Mouse (Mus musculus) hindbrain, embryonic 13.5 days (tissue): ENCODE measurements around the gene 1700003H04Rik. TPM values are rescaled to one million over a fixed set of nuclear protein-coding genes. Genes with fewer than 3 reads are reported as not detected.

Source experiments
- ATAC-seq: fragments of 200-750 bp; cut with Nextera tagmentation; 2 replicates; pipeline ENCODE4 v1.8.0; 2017; ENCODE audit warnings: moderate TSS enrichment; ENCODE audit not compliant: low FRiP score
- H3K27ac ChIP-seq: fragments of 300-500 bp; sonication (generic); 2 replicates; pipeline ENCODE4 v1.5.1; 2015; ENCODE audit warnings: inconsistent platforms, mild to moderate bottlenecking, moderate library complexity
- H3K27me3 ChIP-seq: fragments of 300-500 bp; sonication (generic); 2 replicates; pipeline ENCODE4 v1.6.1; 2015; ENCODE audit warnings: mild to moderate bottlenecking, inconsistent platforms
- H3K36me3 ChIP-seq: fragments of 300-500 bp; sonication (generic); 2 replicates; pipeline ENCODE4 v1.6.1; 2015; ENCODE audit warnings: mild to moderate bottlenecking, inconsistent platforms
- H3K4me1 ChIP-seq: fragments of 300-500 bp; sonication (generic); replicated peaks from 2 replicates; pipeline ENCODE4 v1.6.1; 2015; ENCODE audit warnings: inconsistent platforms
- H3K4me2 ChIP-seq: fragments of 300-500 bp; sonication (generic); 2 replicates; pipeline ENCODE4 v1.6.1; 2015; ENCODE audit warnings: inconsistent platforms, mild to moderate bottlenecking, moderate library complexity
- H3K4me3 ChIP-seq: fragments of 300-500 bp; sonication (generic); 2 replicates; pipeline ENCODE4 v1.5.1; 2015; ENCODE audit warnings: mild to moderate bottlenecking, inconsistent platforms
- H3K9ac ChIP-seq: fragments of 300-500 bp; sonication (generic); 2 replicates; pipeline ENCODE4 v1.6.1; 2015; ENCODE audit warnings: mild to moderate bottlenecking, inconsistent platforms
- H3K9me3 ChIP-seq: fragments of 300-500 bp; sonication (generic); 2 replicates; pipeline ENCODE4 v1.6.1; 2016; ENCODE audit warnings: inconsistent platforms
- WGBS: fragments of 180-500 bp; shearing (Covaris S2); methylation state at CpG from one replicate; pipeline ENCODE4 v1.1.7; 2015; 5-methylcytosine and 5-hydroxymethylcytosine counted together
- polyA plus RNA-seq: library from polyadenylated mRNA; unstranded; fragments of >200 nt; fragmentation: Nextera tagmentation; extraction: Ambion mirVana; gene quantifications from 2 replicates; pipeline ENCODE4 v1.2.1, GENCODE M21; 2015

Gene 1700003H04Rik
- polyA plus RNA-seq: not detected in 2 replicates

DNA sequence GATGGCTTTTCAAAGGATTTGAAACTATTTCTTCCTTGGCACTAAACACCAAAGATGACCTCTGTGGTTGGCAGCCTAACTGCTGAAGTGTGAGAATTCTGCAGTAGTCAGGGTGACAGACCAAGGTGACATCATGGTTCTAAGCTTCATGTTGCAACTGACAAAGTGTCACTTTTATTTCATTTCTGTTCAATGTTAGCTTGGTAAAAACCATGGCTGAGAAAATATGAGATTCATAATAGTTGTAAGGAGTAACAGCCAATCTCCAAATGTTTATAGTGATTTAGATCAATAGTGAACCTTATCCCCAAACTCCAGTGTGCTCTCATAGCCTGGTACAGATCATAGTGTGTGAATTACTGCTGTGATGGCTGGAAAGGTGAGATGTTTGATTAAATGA is at the start of gene 1700003H04Rik:
Gene 1700003H04Rik, minus strand, starts transcription at position 101 of the 400 bp plus-strand sequence.
- ATAC-seq: no peak
- H3K27ac ChIP-seq: no peak within 1 kb of the TSS
- H3K36me3 ChIP-seq: no peaks in the 10 kb centered on the region
- no peaks in the 10 kb centered on the region for H3K9me3 ChIP-seq
- H3K4me3 ChIP-seq: no peak within 1 kb of the TSS
- H3K4me2 ChIP-seq: no peak within 1 kb of the TSS
- no peaks in the 10 kb centered on the region for H3K27me3 ChIP-seq
- no peaks in the 10 kb centered on the region for H3K4me1 ChIP-seq
- no peak within 1 kb of the TSS for H3K9ac ChIP-seq

DNA sequence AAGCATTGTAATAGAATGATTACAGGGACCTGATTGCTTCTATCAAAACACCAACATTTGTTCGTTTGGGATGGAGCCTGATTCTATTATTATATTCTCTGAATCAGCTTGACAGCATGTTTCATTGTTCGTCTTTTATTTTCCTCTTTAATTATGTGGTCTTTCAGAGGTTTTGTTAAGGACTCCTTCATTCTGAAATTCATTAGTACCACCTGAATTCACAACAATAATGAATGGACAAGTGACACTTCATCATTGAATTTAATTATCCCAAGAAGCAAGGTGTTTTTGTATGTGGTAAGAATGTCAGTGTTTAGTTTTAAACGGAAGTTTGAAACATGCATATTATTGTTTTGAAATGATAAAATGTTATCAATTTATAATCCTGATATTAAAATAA is 42.1 kb upstream of the 1700003H04Rik start:
- no peak for ATAC-seq
- Histone ChIP-seq H3K4me1 (no peaks in the 10 kb centered on the region), H3K9ac (no peak overlapping the region), H3K27me3 (no peaks in the 10 kb centered on the region), H3K4me3 (no peak overlapping the region), H3K27ac (no peak overlapping the region), H3K4me2 (no peak overlapping the region), H3K9me3 (no peaks in the 10 kb centered on the region), H3K36me3 (no peaks in the 10 kb centered on the region)
- 22% methylated on average over 3 of the region's 3 CpGs for WGBS

GRCm38 (mm10) chr3:124613287-124613686 is 32.4 kb upstream of the 1700003H04Rik start:
- 0 out of 2 replicates have a peak, but pooled peaks cover 3% of the 10 kb centered on the region for H3K4me1 ChIP-seq
- H3K9ac ChIP-seq: no peak overlapping the region
- H3K27ac ChIP-seq: no peak overlapping the region
- no peaks in the 10 kb centered on the region for H3K36me3 ChIP-seq
- H3K9me3 ChIP-seq: no peaks in the 10 kb centered on the region; the same call in 1 of the 2 replicates
- no peaks in the 10 kb centered on the region for H3K27me3 ChIP-seq
- H3K4me2 ChIP-seq: no peak overlapping the region
- no peak overlapping the region for H3K4me3 ChIP-seq
- 61% methylated on average over 1 of the region's 1 CpGs for WGBS
- ATAC-seq: no peak

DNA sequence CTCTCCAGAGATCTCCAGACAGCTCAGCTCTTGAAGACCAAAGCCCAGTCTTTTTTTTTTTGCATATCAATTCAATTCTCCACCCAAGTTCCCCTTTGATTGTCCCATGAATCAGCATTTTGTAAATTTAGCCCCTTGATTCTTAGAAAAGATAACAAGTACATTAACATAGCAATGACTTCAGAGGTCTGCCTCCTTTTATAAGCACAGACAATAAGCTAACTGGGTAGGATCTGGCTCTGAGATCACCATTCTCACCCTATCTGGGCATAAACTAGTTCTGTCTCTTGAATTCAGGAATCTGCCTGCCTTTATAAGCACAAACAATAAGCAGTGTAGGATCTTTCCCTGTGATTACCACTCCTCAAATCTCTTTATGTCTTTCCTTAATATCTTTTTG is 29.1 kb upstream of the 1700003H04Rik start:
- no peak overlapping the region for H3K27ac ChIP-seq
- no peaks in the 10 kb centered on the region for H3K36me3 ChIP-seq
- H3K9ac ChIP-seq: no peak overlapping the region
- H3K27me3 ChIP-seq: no peaks in the 10 kb centered on the region
- 0 out of 2 replicates have a peak, but pooled peaks cover 3% of the 10 kb centered on the region for H3K4me1 ChIP-seq
- no peak overlapping the region for H3K4me2 ChIP-seq
- ATAC-seq: no peak
- H3K9me3 ChIP-seq: no peaks in the 10 kb centered on the region; the same call in 1 of the 2 replicates
- H3K4me3 ChIP-seq: no peak overlapping the region

GRCm38 (mm10) chr3:124606021-124606517 is 25.2 kb upstream of the 1700003H04Rik start:
- Histone ChIP-seq H3K27me3 (no peaks in the 10 kb centered on the region), H3K4me1 (no peaks in the 10 kb centered on the region), H3K9ac (no peak overlapping the region), H3K4me3 (no peak overlapping the region), H3K27ac (no peak overlapping the region), H3K9me3 (no peaks in the 10 kb centered on the region; the same call in 1 of the 2 replicates), H3K36me3 (no peaks in the 10 kb centered on the region), H3K4me2 (no peak overlapping the region)
- ATAC-seq: no peak

GRCm38 (mm10) chr3:124605518-124605917 is 24.6 kb upstream of the 1700003H04Rik start:
- Histone ChIP-seq H3K4me3 (no peak overlapping the region), H3K4me2 (no peak overlapping the region), H3K9me3 (no peaks in the 10 kb centered on the region; the same call in 1 of the 2 replicates), H3K9ac (no peak overlapping the region), H3K36me3 (no peaks in the 10 kb centered on the region), H3K4me1 (no peaks in the 10 kb centered on the region), H3K27ac (no peak overlapping the region), H3K27me3 (no peaks in the 10 kb centered on the region)
- ATAC-seq: no peak
- 95% methylated on average over 1 of the region's 1 CpGs for WGBS

GRCm38 (mm10) chr3:124597789-124598188 is 16.9 kb upstream of the 1700003H04Rik start:
- Histone ChIP-seq H3K4me3 (no peak overlapping the region), H3K9me3 (no peaks in the 10 kb centered on the region), H3K9ac (no peak overlapping the region), H3K27me3 (no peaks in the 10 kb centered on the region), H3K4me2 (no peak overlapping the region), H3K36me3 (no peaks in the 10 kb centered on the region), H3K4me1 (no peaks in the 10 kb centered on the region), H3K27ac (no peak overlapping the region)
- ATAC-seq: no peak

DNA sequence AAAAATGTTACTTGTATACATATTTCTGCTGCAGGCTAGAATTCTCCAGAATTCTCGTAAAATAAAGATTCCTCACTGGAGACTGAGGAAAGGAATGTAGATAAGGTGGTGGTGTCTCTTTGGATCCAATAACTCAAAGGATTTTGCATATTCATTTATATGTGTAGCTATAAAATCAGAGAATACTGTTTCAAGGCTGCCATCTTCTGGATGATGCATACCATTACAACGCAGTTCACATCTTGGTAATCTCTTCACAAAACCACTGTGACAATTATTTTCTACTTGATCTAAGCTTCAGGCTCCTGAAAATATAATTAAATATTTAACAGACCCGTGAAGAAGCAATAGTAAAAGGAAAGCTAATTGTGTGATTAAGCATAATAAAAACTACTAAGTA is 6.6 kb upstream of the 1700003H04Rik start:
- Histone ChIP-seq H3K27me3 (no peaks in the 10 kb centered on the region), H3K4me2 (no peak overlapping the region), H3K4me3 (no peak overlapping the region), H3K27ac (no peak overlapping the region), H3K9me3 (no peaks in the 10 kb centered on the region), H3K36me3 (no peaks in the 10 kb centered on the region), H3K4me1 (no peaks in the 10 kb centered on the region), H3K9ac (no peak overlapping the region)
- no peak for ATAC-seq
- 20% methylated on average over 3 of the region's 3 CpGs for WGBS

DNA sequence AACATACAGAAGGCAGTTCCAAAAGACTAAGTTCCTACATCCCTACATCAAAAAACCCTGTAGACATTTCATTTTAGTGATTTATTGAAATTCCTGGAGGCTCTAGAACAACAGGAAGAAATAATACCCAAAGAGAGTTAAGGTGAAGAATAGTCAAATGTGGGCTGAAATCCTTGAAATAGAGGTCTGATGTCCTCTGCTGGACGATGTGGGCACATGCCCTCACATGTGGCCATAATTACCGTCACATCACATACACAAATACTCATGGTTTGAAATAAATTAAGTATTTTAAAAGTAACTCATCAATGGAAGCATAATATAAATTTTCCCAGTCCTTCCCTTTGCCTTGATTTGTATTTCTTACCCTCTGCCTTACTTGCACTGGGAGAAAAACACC is 4.9 kb upstream of the 1700003H04Rik start:
- no peak overlapping the region for H3K27ac ChIP-seq
- H3K4me1 ChIP-seq: no peaks in the 10 kb centered on the region
- H3K4me2 ChIP-seq: no peak overlapping the region
- ATAC-seq: no peak
- H3K9ac ChIP-seq: no peak overlapping the region
- no peaks in the 10 kb centered on the region for H3K27me3 ChIP-seq
- no peak overlapping the region for H3K4me3 ChIP-seq
- H3K9me3 ChIP-seq: no peaks in the 10 kb centered on the region
- H3K36me3 ChIP-seq: no peaks in the 10 kb centered on the region
- WGBS: 84% methylated on average over 2 of the region's 2 CpGs

DNA sequence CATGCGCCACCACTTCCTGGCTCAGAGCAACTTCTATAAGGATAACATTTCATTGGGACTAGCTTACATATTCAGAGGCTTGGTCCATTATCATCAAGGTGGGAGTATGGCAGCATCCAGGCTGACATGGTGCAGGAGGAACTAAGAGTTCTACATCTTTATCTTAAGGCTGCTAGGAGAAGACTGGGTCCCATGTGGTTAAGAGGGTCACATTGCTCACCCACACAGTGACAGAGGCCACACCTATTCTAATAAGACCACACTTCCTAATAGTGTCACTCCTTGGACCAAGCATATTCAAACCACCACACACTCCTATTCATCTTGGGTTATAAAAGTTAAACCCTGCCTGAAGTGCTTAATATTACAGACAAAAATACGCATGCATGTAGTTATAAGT is 23.6 kb downstream of the 1700003H04Rik start:
- H3K4me3 ChIP-seq: no peak overlapping the region
- H3K27me3 ChIP-seq: no peaks in the 10 kb centered on the region
- WGBS: 93% methylated on average over 2 of the region's 2 CpGs
- H3K27ac ChIP-seq: no peak overlapping the region
- no peak overlapping the region for H3K4me2 ChIP-seq
- no peak for ATAC-seq
- H3K36me3 ChIP-seq: no peaks in the 10 kb centered on the region
- no peaks in the 10 kb centered on the region for H3K4me1 ChIP-seq
- H3K9ac ChIP-seq: no peak overlapping the region
- no peaks in the 10 kb centered on the region for H3K9me3 ChIP-seq

DNA sequence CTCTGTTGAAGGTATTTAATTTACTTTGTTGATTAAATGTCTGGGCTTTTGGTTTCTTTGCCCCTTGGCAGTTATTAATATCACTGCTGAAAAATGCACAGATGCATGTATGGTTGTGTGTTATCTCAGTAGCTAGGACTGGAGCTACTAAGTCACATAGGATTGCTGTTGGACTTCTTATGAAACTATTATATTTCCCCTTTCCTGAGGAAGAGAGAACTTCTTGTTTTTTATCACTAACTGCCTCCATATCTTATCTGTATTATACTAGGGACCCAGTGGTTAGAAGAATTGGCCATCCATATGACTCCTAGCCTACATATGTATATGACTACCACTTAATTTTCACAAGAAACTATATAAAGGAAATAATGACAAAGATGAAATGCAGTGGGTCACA is 24.9 kb downstream of the 1700003H04Rik start:
- Histone ChIP-seq H3K4me3 (no peak overlapping the region), H3K9ac (no peak overlapping the region), H3K4me1 (no peaks in the 10 kb centered on the region), H3K27ac (no peak overlapping the region), H3K27me3 (no peaks in the 10 kb centered on the region), H3K4me2 (no peak overlapping the region), H3K36me3 (no peaks in the 10 kb centered on the region), H3K9me3 (no peaks in the 10 kb centered on the region)
- ATAC-seq: no peak

- no peak overlapping the region for H3K9ac ChIP-seq
- H3K27me3 ChIP-seq: no peaks in the 10 kb centered on the region
- H3K4me2 ChIP-seq: no peak overlapping the region
- no peak overlapping the region for H3K27ac ChIP-seq
- WGBS: 90% methylated on average over 2 of the region's 2 CpGs
- no peaks in the 10 kb centered on the region for H3K36me3 ChIP-seq
- no peaks in the 10 kb centered on the region for H3K9me3 ChIP-seq
- no peaks in the 10 kb centered on the region for H3K4me1 ChIP-seq
- H3K4me3 ChIP-seq: no peak overlapping the region
- no peak for ATAC-seq
Observed at GRCm38 (mm10) chr3:124555092-124555491, 25.8 kb downstream of the 1700003H04Rik start.

- no peak overlapping the region for H3K4me3 ChIP-seq
- H3K9me3 ChIP-seq: no peaks in the 10 kb centered on the region
- 74% methylated on average over 10 of the region's 10 CpGs for WGBS
- H3K27ac ChIP-seq: no peak overlapping the region
- no peak overlapping the region for H3K4me2 ChIP-seq
- H3K36me3 ChIP-seq: no peaks in the 10 kb centered on the region
- no peak overlapping the region for H3K9ac ChIP-seq
- ATAC-seq: no peak
- no peaks in the 10 kb centered on the region for H3K4me1 ChIP-seq
- H3K27me3 ChIP-seq: no peaks in the 10 kb centered on the region
Observed at GRCm38 (mm10) chr3:124548898-124549297, 32.0 kb downstream of the 1700003H04Rik start.
